In genomic region chr7:29039604-29039984, GRCm38 (mm10) we compare ENCODE assay signal across 1 mouse cellular context.
TF ChIP-seq lines count a peak whose summit lies in the region.

No protein-coding gene starts in this region.

TF ChIP-seq in CH12.LX, 34 proteins besides CTCF, POLR2A, EP300 and RAD21 (continued from another document):
- peak; percentile 100 for TF ChIP-seq MYC (IDR thresholded peaks at IDR 0.05; ENCODE audit: low read depth, low read length)
- no peak for TF ChIP-seq POLR2AphosphoS2 (IDR thresholded peaks at IDR 0.05; ENCODE audit: low read depth, low read length)
- no peak for TF ChIP-seq RCOR1 (conservative IDR thresholded peaks at IDR 0.05; ENCODE audit: low read depth, low read length)
- TF ChIP-seq PAX5 (IDR thresholded peaks at IDR 0.05; ENCODE audit: low read length): no peak
- TF ChIP-seq KAT2A (IDR thresholded peaks at IDR 0.05; ENCODE audit: insufficient replicate concordance, low read length): no peak
- no peak for TF ChIP-seq UBTF (IDR thresholded peaks at IDR 0.05; ENCODE audit: low read depth, low read length)
- TF ChIP-seq HCFC1 (IDR thresholded peaks at IDR 0.05; ENCODE audit: low read depth, low read length): no peak
- peak; percentile 24; the same call in 1 of the 2 replicates for TF ChIP-seq ETS1 (conservative IDR thresholded peaks at IDR 0.05; ENCODE audit: low read depth, low read length)
- TF ChIP-seq CHD1 (IDR thresholded peaks at IDR 0.05; ENCODE audit: low read depth, low read length): no peak
- TF ChIP-seq GABPA (IDR thresholded peaks at IDR 0.05; ENCODE audit: insufficient replicate concordance, low read depth, low read length): no peak
- peak; percentile 85 for TF ChIP-seq ZC3H11A (IDR thresholded peaks at IDR 0.05; ENCODE audit: low read depth, low read length)
- peak; percentile 83 for TF ChIP-seq ZNF384 (IDR thresholded peaks at IDR 0.05; ENCODE audit: low read depth, low read length)
- peak; percentile 96 for TF ChIP-seq SMC3 (IDR thresholded peaks at IDR 0.05; ENCODE audit: low read depth, low read length)
- no peak for TF ChIP-seq MAZ (IDR thresholded peaks at IDR 0.05; ENCODE audit: low read depth, low read length)
- TF ChIP-seq ELF1 (IDR thresholded peaks at IDR 0.05; ENCODE audit: low read depth, low read length): no peak
- TF ChIP-seq ZKSCAN1 (IDR thresholded peaks at IDR 0.05; ENCODE audit: borderline replicate concordance, low read depth, low read length): no peak
